Mouse (Mus musculus) heart, postnatal 0 days (tissue): ENCODE measurements around the gene Qars.

Source experiments
- CTCF ChIP-seq: IDR thresholded peaks from 2 replicates; pipeline ENCODE4 v1.5.1; 2016; ENCODE audit warnings: antibody characterized with exemption, control low read depth, low read depth
- EP300 ChIP-seq: IDR thresholded peaks from 2 replicates; pipeline ENCODE4 v1.6.1; 2016; ENCODE audit warnings: antibody characterized with exemption, low read depth

DNA sequence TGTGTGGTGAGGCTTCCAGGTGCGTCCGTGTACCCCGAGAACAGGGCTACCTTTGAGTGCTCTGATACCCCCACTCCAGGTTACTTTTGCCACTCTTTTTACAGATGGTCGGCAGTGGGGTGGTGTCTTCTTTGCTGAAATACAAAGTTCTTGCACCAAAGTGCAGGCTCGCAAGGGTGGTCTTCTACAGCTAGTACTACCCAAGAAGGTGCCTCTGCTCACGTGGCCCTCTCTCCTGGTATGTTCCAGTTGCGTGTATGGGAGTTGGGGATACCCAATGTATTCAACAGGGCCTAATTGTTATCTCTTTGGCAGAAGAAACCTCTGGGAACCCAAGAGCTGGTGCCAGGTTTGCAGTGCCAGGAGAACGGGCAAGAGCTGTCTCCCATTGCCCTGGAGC is 14.3 kb upstream of the Qars start:
- no peak for TF ChIP-seq CTCF
- no peak for TF ChIP-seq EP300
